18 mouse cellular contexts compared by ENCODE assay signal in the genomic region with DNA sequence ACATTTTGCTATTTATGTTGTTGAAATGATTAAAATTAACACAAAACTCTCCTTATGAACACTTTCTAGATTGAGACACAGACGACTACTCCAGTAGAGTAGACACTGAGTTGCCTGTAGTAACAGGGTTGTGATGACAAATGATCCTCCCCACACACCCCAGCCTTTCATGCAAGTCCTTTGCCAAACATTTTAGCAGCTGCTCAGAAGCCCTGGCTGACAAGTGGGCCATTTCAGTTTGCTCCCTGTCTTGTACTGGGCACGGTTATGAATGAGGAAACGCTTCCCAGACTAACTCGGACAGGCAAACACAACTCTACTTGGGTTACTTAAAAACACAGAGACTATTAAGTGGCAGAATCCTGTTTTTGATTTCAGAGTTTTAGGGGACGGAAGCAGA. TPM values are rescaled to one million over a fixed set of nuclear protein-coding genes. Genes with fewer than 3 reads are reported as not detected.
DNase-seq lines count a peak whose midpoint lies in the region; ATAC-seq and TF ChIP-seq lines count a peak whose summit lies in the region.
"Had no signal": no experiment of that assay in that cellular context is flagged by ENCODE, and none has a peak within 500 bp of the region (broad histone marks: within the 10 kb centered on the region; RNA-seq: fewer than 3 reads in every experiment).

No protein-coding gene starts in this region.

- 55% methylated on average over 5 of the region's 5 CpGs for WGBS in heart, embryonic 11.5 days (ENCODE audit: insufficient replicate concordance)
- 31% methylated on average over 5 of the region's 5 CpGs for WGBS in stomach, postnatal 0 days
- 71% methylated on average over 5 of the region's 5 CpGs for WGBS in forebrain, embryonic 14.5 days

- H3K36me3 ChIP-seq in heart, embryonic 11.5 days (ENCODE audit: control insufficient read depth, insufficient read depth, low read length), result no peaks in the 10 kb centered on the region
- no peaks in the 10 kb centered on the region for H3K36me3 ChIP-seq in stomach, postnatal 0 days (ENCODE audit: control insufficient read depth, insufficient read depth, low read length)
- no peaks in the 10 kb centered on the region for H3K36me3 ChIP-seq in forebrain, embryonic 14.5 days (ENCODE audit: control insufficient read depth, insufficient read depth, low read length)
- H3K36me3 ChIP-seq: embryonic facial prominence, embryonic 12.5 days; hindbrain, embryonic 13.5 days; limb, embryonic 12.5 days had no signal

- no peak overlapping the region for H3K27ac ChIP-seq in heart, embryonic 11.5 days (ENCODE audit: low read depth, low read length)
- H3K27ac ChIP-seq in stomach, postnatal 0 days (replicated peaks), result no peak overlapping the region
- no peak overlapping the region for H3K27ac ChIP-seq in forebrain, embryonic 14.5 days (ENCODE audit: low read depth, low read length)
- H3K27ac ChIP-seq: embryonic facial prominence, embryonic 12.5 days; hindbrain, embryonic 13.5 days; limb, embryonic 12.5 days; liver, embryonic 14.5 days had no signal

- H3K4me1 ChIP-seq in heart, embryonic 11.5 days (ENCODE audit: control insufficient read depth, insufficient read depth, low read length), result no peaks in the 10 kb centered on the region; the same call in 1 of the 2 replicates
- H3K4me1 ChIP-seq in stomach, postnatal 0 days (replicated peaks; ENCODE audit: control insufficient read depth, insufficient read depth), result peaks cover 3% of the 10 kb centered on the region; the same call in 1 of the 2 replicates
- H3K4me1 ChIP-seq in forebrain, embryonic 14.5 days (ENCODE audit: control insufficient read depth, insufficient read depth, low read length), result peaks cover 16% of the 10 kb centered on the region

- no peak overlapping the region for H3K9ac ChIP-seq in heart, embryonic 11.5 days (ENCODE audit: low read depth, low read length)
- no peak overlapping the region for H3K9ac ChIP-seq in stomach, postnatal 0 days (ENCODE audit: low read length)
- H3K9ac ChIP-seq in forebrain, embryonic 14.5 days (ENCODE audit: low read length), result no peak overlapping the region
- H3K9ac ChIP-seq: embryonic facial prominence, embryonic 12.5 days; hindbrain, embryonic 13.5 days; limb, embryonic 12.5 days; liver, embryonic 14.5 days had no signal

- no peak overlapping the region for H3K4me2 ChIP-seq in heart, embryonic 11.5 days
- no peak overlapping the region for H3K4me2 ChIP-seq in stomach, postnatal 0 days (replicated peaks; ENCODE audit: low read depth)
- H3K4me2 ChIP-seq in forebrain, embryonic 14.5 days (ENCODE audit: low read length), result no peak overlapping the region
- H3K4me2 ChIP-seq: embryonic facial prominence, embryonic 12.5 days; hindbrain, embryonic 13.5 days; limb, embryonic 12.5 days had no signal

- TF ChIP-seq EP300 in stomach, postnatal 0 days (optimal IDR thresholded peaks at IDR 0.05), result no peak

- H3K4me3 ChIP-seq in heart, embryonic 11.5 days (ENCODE audit: low read depth, low read length), result no peak overlapping the region
- no peak overlapping the region for H3K4me3 ChIP-seq in stomach, postnatal 0 days (ENCODE audit: low read depth, low read length)
- H3K4me3 ChIP-seq in forebrain, embryonic 14.5 days (ENCODE audit: low read depth, low read length), result no peak overlapping the region
- H3K4me3 ChIP-seq: embryonic facial prominence, embryonic 12.5 days; hindbrain, embryonic 13.5 days; limb, embryonic 12.5 days had no signal

- TF ChIP-seq CTCF in stomach, postnatal 0 days (IDR thresholded peaks at IDR 0.05; ENCODE audit: low read depth), result no peak

- ATAC-seq in heart, embryonic 11.5 days (replicated peaks; ENCODE audit: insufficient number of reproducible peaks, low FRiP score, low TSS enrichment), result no peak
- ATAC-seq in stomach, postnatal 0 days (ENCODE audit: low FRiP score, low TSS enrichment), result no peak
- no peak for ATAC-seq in forebrain, embryonic 14.5 days

- H3K9me3 ChIP-seq in heart, embryonic 11.5 days (replicated peaks; ENCODE audit: control insufficient read depth, low read length), result no peaks in the 10 kb centered on the region
- no peaks in the 10 kb centered on the region for H3K9me3 ChIP-seq in stomach, postnatal 0 days (ENCODE audit: control insufficient read depth, low read length)
- no peaks in the 10 kb centered on the region for H3K9me3 ChIP-seq in forebrain, embryonic 14.5 days (replicated peaks; ENCODE audit: control insufficient read depth, low read length)
- H3K9me3 ChIP-seq: embryonic facial prominence, embryonic 12.5 days; hindbrain, embryonic 13.5 days; limb, embryonic 12.5 days had no signal

- peak; percentile 31 for DNase-seq in cerebellum, adult 9-11 months
- DNase-seq in cerebellum, postnatal 25 days, result no peak
- peak; percentile 35 for DNase-seq in heart, postnatal 4 days
- DNase-seq in right cerebral cortex, postnatal 10 days (ENCODE audit: low spot score in 2 of 2), result peak; percentile 27 to 37
- no peak for DNase-seq in right cerebral cortex, postnatal 25 days
- peak; percentile 19 for DNase-seq in stomach, postnatal 0 days (ENCODE audit: low spot score)
- DNase-seq in forebrain, embryonic 14.5 days (ENCODE audit: low spot score), result no peak
- DNase-seq: B cell, adult 2 months; kidney, adult 11 months; kidney, postnatal 14 days; midbrain, embryonic 14.5 days; spleen, adult 18-20 months; thymus, adult 2 months had no signal

- H3K27me3 ChIP-seq in heart, embryonic 11.5 days (ENCODE audit: control insufficient read depth, insufficient read depth, low read length), result no peaks in the 10 kb centered on the region
- H3K27me3 ChIP-seq in stomach, postnatal 0 days (ENCODE audit: control insufficient read depth, insufficient read depth, low read length), result no peaks in the 10 kb centered on the region
- H3K27me3 ChIP-seq in forebrain, embryonic 14.5 days (replicated peaks; ENCODE audit: control insufficient read depth, insufficient read depth, low read length), result no peaks in the 10 kb centered on the region
- H3K27me3 ChIP-seq: embryonic facial prominence, embryonic 12.5 days; hindbrain, embryonic 13.5 days; limb, embryonic 12.5 days had no signal

RNA-seq across cellular contexts. Expression of a gene that starts 4.3 kb away (rescaled TPM):
- 10 to 100 TPM; 14.8 to 15.7 TPM for total RNA-seq in heart, postnatal 4 days (2021)
- polyA plus RNA-seq in heart, embryonic 11.5 days (2014; fragmentation: Nextera tagmentation; extraction: Ambion mirVana), result 4.2 and 4.4 TPM in 2 replicates
- polyA plus RNA-seq in stomach, postnatal 0 days (2015; fragmentation: Nextera tagmentation; extraction: Ambion mirVana), result 3.8 and 4.1 TPM in 2 replicates
- 4.8 and 5.4 TPM in 2 replicates for polyA plus RNA-seq in forebrain, embryonic 14.5 days (2014; fragmentation: Nextera tagmentation; extraction: Ambion mirVana)

RNA-seq across cellular contexts. Expression of a gene that starts 11.9 kb away (rescaled TPM):
- 1 to 10 TPM; 4.2 to 4.8 TPM for total RNA-seq in heart, postnatal 4 days (2021)
- 3.5 and 5.6 TPM in 2 replicates for polyA plus RNA-seq in heart, embryonic 11.5 days (2014; fragmentation: Nextera tagmentation; extraction: Ambion mirVana)
- 3.7 and 4.4 TPM in 2 replicates for polyA plus RNA-seq in stomach, postnatal 0 days (2015; fragmentation: Nextera tagmentation; extraction: Ambion mirVana)
- polyA plus RNA-seq in forebrain, embryonic 14.5 days (2014; fragmentation: Nextera tagmentation; extraction: Ambion mirVana), result 9.6 and 13.4 TPM in 2 replicates

RNA-seq across cellular contexts. Expression of a gene that starts 18.8 kb away (rescaled TPM):
- total RNA-seq in heart, postnatal 4 days (2021), result 10 to 100 TPM; 25.9 to 29.2 TPM
- polyA plus RNA-seq in heart, embryonic 11.5 days (2014; fragmentation: Nextera tagmentation; extraction: Ambion mirVana), result 11.2 and 11.8 TPM in 2 replicates
- polyA plus RNA-seq in stomach, postnatal 0 days (2015; fragmentation: Nextera tagmentation; extraction: Ambion mirVana), result 28.6 and 36.7 TPM in 2 replicates
- 10.4 and 11.8 TPM in 2 replicates for polyA plus RNA-seq in forebrain, embryonic 14.5 days (2014; fragmentation: Nextera tagmentation; extraction: Ambion mirVana)

RNA-seq across cellular contexts. Expression of a gene that starts 18.9 kb away (rescaled TPM):
- 10 to 100 TPM; 28.0 to 34.8 TPM for total RNA-seq in heart, postnatal 4 days (2021)
- 3.0 and 3.5 TPM in 2 replicates for polyA plus RNA-seq in heart, embryonic 11.5 days (2014; fragmentation: Nextera tagmentation; extraction: Ambion mirVana)
- 4.2 and 5.0 TPM in 2 replicates for polyA plus RNA-seq in stomach, postnatal 0 days (2015; fragmentation: Nextera tagmentation; extraction: Ambion mirVana)
- 1.1 and 1.4 TPM in 2 replicates for polyA plus RNA-seq in forebrain, embryonic 14.5 days (2014; fragmentation: Nextera tagmentation; extraction: Ambion mirVana)

RNA-seq across cellular contexts. Expression of a gene that starts 50.6 kb away (rescaled TPM):
- total RNA-seq in heart, postnatal 4 days (2021), result 1 to 10 TPM; 7.4 to 8.6 TPM
- 0.79 and 1.1 TPM in 2 replicates for polyA plus RNA-seq in heart, embryonic 11.5 days (2014; fragmentation: Nextera tagmentation; extraction: Ambion mirVana)
- 0.86 and 1.1 TPM in 2 replicates for polyA plus RNA-seq in stomach, postnatal 0 days (2015; fragmentation: Nextera tagmentation; extraction: Ambion mirVana)
- polyA plus RNA-seq in forebrain, embryonic 14.5 days (2014; fragmentation: Nextera tagmentation; extraction: Ambion mirVana), result 1.2 and 3.2 TPM in 2 replicates

Comparison
In these comparisons a context has a peak if more than half of its experiments do, and no peak if none do; other contexts are left out.
1. DNase-seq: peak in cerebellum, adult 9-11 months (single experiment), heart, postnatal 4 days (single experiment), right cerebral cortex, postnatal 10 days (2 of 2) and stomach, postnatal 0 days (single experiment); none in cerebellum, postnatal 25 days (0 of 2), right cerebral cortex, postnatal 25 days (single experiment) and forebrain, embryonic 14.5 days (single experiment).